Mouse (Mus musculus): ENCODE results near the gene Nfib.

The Nfib gene

DNA sequence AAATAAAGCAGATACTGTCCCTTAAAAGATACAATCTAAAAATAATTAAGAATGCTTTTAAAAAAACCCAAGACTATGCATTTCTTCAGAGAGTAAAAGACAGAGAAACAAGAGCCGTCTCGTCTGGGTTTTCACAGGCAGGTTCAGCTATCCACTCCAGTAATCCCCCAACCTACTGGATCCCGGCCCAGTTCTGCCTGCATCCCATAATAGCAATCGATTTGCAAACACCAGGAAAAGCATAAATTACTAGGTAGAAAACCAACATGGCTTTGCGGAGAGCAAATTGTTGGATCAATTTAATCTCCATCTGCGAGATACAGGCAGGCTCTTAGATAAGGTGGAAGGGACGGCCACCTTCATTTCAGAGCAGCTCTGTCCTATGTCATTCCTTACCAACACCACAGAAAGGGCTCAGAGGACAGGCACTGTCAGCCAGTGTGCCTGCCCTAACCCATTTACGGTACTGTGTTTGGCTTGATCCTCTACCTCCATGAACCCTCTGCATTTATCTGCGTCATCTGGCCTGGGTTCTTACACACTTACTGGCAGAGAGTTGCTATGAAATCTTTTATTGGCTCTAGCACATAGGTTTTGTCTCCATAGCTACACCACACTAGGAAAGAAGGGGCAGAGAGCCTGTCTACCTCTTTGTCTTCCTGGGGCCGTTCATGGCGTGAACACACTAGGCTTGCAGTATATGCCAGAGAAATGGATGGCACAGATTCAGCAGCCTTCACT, 321.4 kb downstream of the Nfib start:
- DNase-seq, result peak; percentile 57

DNA sequence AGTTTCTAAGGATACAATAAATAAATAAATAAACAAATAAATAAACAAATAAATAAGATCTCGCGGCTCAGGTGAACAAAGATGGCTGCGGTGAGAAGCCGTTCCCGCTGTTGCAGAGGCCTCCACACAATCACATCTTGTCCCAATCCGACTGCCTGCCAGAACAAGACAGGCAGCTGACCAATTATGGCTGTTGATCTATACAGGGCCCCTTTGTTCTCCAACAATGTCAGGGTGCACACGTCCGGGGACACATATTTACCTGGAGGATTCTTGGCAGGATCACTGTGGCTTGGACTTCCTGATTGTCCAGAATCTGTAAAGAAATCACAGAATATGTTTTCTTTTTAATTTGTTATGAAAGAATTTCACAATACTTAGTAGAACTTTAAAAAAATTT, 322.2 kb downstream of the Nfib start:
- DNase-seq, result no peak

DNA sequence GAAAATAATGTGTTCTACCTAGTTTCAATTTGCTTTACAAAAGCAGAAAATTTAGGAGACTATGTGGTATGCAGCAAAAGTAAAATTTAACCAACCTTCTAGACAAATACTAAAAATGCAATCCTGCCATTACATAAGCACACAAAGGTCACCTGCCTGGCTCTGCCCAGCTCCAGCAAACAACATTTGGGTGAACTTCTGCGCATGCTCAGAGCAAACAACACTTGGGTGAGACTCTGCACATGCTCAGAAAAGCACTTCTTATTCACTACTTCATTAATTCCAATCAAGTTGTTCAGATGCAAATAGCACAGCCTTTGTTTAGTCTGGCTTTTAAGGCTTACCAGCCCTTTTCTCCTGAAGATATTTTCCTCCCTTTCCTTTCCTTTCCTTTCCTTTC, 323.8 kb downstream of the Nfib start:
- DNase-seq, result no peak

DNA sequence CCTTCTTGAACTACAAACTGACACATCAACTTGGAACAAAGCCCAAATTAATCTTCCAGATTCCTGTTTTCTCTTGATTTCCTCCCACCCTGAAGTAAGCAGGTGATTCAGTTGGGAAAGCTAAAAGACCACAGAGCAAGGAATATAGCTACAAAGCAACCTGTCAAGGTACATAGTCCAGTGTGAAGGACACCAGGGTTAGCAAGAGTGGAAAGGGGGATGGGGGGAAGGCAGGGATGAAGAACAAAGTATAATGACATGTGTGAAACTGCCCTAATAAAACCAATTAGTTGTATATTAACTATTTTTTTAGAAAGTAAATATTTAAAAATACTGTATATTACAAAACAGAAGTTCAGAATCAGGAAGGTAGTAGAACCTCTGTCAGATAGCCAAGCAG, 325.0 kb downstream of the Nfib start:
- no peak for DNase-seq

DNA sequence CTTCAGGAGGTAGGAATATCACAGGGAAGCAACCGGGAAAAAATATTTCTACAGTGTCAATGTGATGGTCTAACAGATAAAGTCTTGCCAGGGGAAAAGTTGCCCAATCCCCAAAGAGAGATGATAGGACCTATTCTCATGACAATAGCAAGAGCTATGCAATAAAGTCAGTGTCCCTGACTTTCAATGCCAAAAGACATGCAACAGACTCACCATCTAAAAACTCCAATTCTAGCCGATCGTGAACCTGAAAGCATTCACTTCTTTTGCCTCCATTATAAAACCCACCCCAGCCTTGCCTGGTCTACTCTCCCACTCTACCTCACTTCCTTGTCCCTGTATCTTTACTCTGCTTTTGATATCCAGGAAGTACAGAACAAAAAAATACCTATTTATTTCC, 327.5 kb downstream of the Nfib start:
- no peak for DNase-seq

DNA sequence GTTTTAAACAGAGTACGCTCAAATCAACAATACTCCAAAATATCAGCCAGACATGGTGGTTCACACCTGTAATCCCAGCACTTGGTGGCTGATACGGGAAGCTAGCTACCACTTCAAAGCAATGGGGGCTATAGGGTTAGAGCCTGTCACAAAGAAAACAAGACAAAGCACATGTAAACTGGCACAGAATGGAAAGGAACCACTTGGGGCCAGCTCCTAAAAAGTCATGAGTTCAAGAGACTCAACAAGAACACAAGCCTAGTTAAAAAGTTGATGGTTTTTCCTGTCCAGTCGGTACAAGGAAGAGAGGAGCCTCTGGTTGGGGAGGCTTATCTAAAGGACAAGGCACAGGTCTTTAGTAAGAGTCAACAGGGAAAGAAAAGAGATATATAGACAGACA, 327.9 kb downstream of the Nfib start:
- DNase-seq, result no peak

DNA sequence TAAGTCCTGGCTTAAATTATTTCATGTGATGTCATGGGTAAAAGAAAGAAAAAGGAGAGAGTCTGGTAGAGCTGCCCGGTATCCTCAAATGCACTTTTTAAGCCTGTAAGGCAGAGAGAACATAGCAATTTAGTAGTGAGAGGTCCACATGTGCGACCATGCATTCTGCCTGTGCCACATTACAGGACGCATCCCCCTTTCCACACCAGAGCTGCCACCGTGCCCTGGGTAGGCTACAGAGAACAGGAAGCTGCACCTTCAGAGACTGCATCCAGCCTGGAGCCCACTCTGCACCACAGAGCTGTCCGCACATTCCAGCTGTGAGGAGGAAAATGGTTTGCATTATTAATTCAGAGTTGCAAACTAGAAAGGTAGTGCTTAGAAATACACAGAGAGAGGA, 331.0 kb downstream of the Nfib start:
- DNase-seq, result no peak

DNA sequence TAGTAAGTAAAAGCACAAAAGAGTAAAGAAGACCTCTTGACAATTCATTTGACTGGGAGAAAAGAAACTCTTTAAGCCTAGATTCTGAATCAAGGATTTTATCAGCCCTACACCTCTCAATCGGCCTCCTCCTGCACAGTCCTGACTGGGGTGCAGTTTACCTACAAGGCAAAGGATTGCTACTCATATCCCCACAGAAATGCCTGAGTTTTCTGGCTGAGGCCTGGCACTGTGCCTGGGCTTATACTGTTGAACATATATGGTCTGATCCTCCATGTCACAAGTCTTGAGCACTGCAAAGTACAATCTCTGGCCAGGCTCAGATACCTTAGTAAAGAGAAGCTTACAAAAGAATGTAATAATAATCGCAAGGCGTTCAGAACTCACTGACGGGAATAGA, 333.3 kb downstream of the Nfib start:
- no peak for DNase-seq

DNA sequence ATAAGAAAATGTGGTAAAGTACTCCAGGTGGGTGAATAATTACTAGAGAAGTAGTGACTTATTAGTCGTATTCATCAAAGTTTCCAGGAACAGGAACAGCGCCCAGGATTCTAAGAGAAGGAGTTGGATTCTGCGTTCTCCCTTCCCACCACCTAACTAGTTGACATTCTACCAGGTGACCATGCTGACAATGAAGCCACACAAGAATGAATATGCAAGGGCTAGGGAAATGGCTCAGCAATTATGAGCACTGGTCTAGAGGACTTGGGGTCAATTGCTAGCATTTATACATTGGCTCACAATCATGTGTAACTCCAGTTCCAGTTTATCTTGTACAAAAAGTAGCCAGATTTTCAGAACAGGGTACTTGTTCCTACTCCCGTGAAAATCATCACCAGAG, 334.1 kb downstream of the Nfib start:
- DNase-seq, result no peak

DNA sequence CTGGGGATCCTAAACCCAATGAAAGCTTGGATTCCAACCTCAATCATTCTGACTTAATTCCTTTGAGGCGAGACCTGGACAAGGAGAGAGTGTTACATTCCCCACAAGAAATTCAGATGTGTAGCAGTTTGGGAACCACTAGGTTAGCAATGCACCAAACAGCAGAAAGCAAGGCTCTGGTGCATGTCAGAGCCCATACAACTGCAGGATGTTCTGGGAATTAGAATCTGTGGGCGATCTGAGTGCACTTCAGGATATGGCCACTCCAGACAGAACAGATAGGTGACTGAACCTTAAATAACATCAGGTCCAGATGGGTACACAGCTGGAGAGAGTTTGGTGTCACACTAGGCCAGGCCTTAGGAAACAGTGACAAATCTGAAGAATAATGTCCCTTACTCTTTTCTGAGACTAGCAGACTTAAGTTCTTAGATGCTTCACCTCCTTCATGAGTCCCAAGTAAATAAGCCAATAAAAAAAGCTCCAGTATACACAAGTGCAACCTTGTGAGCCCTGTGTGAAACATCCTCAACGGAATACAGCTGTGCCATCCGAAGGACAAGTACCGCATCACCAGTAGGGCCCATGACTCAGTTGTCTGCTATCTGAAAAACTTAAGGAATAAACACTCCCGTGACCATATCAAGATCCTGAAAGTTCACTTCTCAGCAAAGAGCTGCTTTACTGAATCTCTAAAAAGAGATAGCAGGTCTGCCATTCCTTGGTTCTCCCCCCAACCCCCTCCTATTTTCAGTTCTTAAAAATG, 336.4 kb downstream of the Nfib start:
- no peak for DNase-seq

DNA sequence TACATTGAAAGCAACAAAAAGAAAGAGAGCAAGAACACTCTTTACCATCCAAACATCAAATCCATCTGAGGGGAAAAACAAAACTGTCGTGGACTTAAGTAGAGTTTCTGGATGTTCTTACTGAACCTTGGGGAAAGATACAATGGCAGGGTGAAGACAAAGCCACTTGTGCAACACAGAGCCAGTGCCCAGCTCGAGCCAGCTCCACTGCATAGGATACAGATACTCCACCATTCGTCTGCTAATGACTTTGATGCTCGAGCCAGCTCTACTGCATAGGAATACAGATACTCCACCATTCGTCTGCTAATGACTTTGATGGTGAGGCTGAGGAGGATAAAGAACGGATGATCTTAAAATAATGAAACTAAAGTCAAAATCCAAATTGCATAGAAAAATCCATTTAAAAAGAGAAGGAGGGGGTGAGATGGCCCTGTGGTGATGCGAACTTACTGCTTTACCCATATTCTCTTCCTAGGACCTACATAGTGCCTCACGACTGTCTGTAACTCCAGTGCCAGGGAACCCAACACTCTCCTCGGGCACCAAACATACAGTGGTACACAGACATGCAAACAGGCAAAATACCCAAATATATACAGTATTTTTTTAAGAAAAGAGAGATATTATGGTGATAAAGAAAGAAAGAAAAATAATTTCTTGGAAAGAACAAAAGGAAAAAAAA, 337.3 kb downstream of the Nfib start:
- DNase-seq, result no peak

DNA sequence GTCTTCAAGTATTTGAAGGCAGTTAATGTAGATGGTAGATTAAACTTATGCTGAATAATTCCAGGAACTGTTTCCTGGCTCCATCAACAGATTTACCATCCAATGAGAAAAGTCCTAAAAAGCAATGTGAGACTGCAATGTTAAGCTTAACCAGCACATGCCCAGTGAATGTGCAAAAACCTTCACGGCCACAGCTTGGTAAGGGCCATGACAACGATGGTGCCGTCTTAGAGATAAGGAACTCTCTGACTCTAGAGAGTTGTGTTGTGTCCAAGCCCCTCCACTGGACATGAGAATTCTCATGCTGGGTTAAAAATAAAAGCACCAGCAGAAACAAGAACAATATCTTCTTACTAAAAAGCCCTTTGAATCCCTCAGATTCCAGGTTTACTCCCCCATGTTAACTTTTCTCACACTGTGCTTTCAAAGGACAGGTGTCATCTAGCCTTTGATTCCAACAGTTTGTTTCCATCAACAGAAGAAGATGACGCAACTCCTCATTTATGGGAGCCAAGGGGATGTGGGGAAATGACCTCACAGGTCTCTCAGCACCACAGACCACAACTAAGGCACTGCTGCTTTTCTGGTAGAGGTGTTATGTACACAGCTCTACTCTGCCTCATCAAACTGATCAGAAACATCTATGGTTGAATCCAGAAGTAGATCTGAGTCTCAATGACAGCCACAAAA, 340.7 kb downstream of the Nfib start:
- no peak for DNase-seq

DNA sequence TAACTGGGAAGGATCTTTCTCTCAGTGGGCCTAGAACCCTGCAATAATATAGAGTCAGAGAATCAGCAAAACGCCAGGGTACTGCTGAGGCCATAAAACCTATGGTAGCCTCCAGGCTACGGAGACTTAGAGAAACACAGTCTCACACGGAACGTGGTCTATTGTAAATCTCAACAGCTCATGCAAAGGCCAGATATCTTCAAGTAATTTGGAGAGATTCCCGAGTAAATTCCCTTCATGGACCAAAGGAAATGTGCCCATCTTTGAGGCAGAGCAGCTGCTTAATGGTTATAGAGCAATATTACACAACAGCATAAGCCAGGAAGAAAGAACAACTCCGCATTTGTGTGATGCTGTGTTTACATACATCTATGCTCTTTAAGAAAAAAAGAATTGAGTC, 341.6 kb downstream of the Nfib start:
- DNase-seq, result no peak

DNA sequence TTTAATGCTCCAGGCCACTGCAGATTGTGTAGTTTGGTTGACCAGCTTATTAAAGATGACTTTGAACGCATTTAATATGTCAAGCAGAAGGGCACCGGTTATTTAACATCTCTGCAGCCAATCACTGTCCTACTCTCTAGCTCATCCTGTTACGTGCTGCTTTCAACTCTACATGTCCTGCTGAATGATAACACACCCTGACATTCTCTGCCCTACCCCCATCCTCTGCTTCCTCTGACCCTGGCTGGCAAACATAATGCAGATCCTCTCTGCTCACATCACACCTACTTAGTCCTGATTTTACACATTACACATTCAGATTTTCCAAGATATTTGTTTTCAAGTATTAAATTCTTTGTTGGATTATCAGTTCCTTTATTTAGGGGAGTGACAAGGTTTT, 343.3 kb downstream of the Nfib start:
- DNase-seq, result no peak

DNA sequence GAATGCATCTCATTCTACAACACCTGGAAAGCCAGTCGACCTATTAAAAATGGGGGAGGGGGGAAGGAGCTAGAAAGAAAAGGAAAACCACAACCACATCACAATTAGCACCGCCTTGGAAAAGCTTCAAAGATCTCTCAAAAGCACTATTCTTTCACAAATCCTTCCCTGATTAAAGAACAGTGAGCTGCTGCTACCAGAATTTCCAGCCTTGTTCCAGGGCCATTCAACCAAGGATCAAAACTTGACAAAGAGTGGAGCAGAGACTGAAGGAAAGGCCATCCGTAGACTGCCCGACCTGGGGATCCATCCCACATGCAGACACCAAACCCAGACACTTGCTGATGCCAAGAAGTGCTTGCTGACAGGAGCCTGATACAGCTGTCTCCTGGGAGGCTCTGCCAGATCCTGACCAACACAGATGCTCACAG, 345.5 kb downstream of the Nfib start:
- no peak for DNase-seq

DNA sequence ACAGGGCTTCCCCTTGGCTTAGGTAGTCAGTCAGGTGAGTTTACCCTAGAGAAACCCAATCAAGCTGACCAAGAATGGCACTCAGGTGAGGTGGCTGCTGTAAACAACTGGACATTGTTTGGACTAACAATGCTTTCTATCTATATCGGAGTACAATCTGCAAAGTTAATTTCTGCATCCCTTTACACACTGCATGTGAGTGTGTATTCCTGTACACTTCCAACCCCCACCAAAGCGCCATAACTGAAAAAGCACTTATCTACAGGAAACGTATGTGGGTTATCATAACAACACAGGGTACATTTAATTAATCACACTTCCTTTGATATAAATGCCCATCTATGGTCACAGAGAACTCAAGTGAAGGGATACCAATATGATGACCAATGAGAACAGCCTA, 346.4 kb downstream of the Nfib start:
- no peak for DNase-seq

DNA sequence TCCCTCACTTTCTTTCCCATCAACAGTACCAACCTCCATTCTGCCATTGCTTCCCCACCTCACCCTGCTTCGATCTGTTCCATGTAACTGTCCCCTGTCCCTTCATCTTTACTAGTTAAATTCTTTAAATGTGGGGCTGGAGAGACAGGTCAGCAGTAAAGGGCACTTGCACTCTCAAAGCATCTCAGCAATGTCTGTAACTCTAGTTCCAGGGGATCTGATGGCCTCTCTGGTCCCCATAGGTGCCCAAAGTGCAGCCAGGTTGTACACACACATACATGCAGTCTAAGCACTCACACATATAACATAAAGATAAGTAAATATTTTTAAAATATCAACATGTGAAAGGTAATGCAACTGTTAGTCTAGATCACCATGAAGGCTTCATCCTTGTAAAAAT, 356.5 kb downstream of the Nfib start:
- no peak for DNase-seq

DNA sequence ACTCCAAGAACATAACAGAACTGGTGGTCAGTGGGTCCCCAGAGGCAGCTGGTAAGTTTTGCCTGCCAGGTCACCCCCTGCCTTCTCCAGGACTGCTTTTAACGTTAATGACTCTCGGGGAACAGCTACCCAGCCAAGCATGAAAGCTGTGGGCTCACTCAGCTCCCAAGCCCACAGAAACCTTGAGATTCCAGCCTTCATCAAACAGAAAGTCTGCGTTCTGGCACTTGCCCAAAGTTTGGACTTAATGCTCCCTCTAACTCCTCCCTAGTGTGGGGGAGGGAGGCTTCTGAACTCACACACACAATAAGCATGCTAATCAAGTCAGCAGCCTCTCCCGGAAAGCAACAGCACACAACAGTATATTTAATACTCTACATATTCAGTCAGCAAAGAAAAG, 360.8 kb downstream of the Nfib start:
- peak; percentile 49 for DNase-seq

DNA sequence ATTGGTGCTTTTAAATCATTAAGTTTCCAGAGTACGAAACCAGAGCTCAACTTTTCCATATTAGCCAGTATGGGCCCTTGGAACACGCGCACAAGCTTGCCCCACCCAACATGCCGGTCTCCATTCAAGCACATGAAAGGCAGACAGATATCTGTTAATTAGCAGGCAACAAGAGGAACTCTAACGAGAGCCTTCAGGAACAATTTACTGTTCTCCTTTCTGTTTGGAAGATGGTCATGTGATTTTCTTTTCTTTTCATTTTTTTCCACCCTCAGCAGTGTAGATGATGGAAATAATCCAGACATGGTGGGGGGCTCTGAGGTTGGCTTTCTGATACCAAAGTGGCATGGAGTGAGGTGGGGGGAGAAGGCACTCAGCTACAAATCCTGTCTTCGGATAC, 361.3 kb downstream of the Nfib start:
- DNase-seq, result no peak

DNA sequence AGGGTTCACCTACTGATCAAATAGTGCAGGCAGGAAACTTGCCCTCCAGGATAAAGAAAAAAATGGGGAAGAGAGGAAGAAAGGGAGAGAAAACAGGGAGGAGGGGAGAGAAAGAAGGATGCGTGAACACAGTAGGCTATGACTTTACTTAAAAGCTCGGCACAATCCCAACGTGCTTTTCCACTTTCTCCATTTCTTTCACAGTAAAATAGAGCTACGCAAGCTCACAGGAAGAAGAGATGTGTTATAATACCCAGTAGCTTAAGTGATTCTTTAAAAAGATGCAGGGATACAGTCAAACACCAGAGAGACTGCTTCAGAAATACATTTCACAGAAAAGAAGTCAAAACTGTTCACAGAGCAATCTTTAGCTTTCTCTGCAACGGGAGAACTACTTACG, 366.6 kb downstream of the Nfib start:
- DNase-seq, result no peak

DNA sequence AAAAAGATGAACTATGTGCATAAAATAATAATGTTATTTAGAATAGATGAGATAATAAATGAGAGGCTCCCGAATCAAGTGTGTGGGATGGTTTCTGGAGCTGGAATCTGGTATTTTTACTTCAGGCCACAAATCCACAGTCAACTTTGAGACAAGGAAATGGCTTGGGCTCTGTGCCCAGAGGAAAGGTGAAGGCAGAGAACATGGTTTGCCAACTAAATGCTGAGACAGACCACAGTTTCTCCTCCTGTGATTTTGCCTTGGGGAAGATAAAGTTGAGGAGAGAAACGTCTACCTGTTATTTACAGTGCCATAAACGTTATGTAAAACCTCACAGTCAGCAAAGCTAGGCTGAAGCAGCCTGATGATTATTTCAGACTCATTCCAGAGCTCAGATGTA, 367.1 kb downstream of the Nfib start:
- no peak for DNase-seq

DNA sequence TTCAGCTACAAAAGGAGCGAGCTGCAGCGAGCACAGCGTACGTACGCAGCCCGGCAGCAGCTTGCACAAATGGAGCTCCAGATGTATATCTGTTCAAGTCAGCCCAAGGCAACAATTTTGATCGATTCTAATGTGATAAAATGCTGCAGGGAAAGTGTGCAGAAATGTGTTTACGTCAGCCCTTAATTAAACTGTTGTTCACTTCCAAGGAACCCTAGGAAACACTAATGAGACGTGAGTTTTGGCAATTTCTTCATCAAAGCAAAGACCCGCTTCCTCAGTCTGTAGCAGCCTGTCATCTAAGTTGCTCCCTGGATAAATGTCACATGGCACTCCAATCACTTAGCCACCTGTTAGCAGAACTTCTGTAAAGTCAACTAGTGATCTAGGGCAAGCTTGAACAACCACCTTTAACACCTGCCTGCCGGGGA, 368.6 kb downstream of the Nfib start:
- no peak for DNase-seq

DNA sequence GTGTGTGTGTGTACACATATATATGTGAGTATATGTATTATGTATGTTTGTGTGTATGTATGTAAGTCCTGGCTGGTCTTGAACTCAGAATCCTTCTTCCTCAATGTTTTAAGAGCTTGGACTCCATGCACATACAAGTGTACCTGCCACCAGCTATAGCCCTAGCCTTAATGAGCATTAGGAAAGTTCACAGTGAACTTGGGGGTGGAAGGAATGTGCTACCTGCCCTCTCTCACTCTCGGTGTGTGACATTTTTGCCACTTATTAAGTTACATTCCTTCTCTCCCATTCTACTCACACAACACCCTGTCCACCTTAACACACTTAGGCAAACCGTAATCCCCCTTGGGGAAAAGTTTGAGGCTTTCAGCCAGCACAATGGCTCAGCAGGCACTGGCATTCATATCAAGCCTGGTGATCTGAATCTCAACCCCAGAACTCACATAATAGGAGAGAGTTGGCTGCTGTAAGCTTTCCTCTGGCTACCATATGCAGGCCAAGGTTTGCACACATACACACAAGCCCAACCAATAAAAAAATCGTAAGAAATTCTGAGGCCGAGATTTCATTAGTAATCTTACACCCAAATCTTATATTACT, 370.2 kb downstream of the Nfib start:
- DNase-seq, result no peak
